ENCODE assay signal across 24 mouse cellular contexts in the genomic region with DNA sequence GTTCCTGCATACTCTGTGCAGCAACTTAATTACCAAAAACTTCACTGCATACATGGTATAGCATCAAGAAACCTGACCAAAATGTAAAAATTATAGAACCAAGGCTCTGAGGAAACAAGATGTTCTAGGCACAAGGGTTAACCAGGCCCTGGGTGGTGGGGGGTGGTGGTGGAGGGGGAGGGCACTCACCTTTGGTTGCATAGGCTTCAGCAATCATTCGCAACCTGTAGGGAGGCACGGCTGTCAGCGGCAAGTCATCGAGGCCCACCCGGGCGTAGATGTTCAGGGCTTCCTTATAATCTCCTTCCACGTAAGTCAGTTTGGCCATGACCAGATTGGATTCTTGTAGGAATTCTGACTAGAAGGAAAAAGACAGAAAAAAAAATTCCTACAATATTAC.
"Had no signal": no experiment of that assay in that cellular context is flagged by ENCODE, and none has a peak within 500 bp of the region (broad histone marks: within the 10 kb centered on the region; RNA-seq: fewer than 3 reads in every experiment).

No protein-coding gene starts in this region.

- ATAC-seq: intestine, embryonic 16.5 days; liver, embryonic 12.5 days; midbrain, embryonic 13.5 days; midbrain, embryonic 16.5 days had no signal

- H3K27ac ChIP-seq: limb, embryonic 10.5 days; limb, embryonic 13.5 days; liver, embryonic 12.5 days; liver, embryonic 15.5 days; lung, embryonic 15.5 days; midbrain, embryonic 10.5 days; midbrain, embryonic 13.5 days; neural tube, embryonic 13.5 days; stomach, postnatal 0 days had no signal

- H3K4me1 ChIP-seq: limb, embryonic 10.5 days; limb, embryonic 13.5 days; liver, embryonic 12.5 days; liver, embryonic 15.5 days; lung, embryonic 15.5 days; midbrain, embryonic 10.5 days; midbrain, embryonic 13.5 days; neural tube, embryonic 13.5 days had no signal

- H3K4me2 ChIP-seq: limb, embryonic 13.5 days; liver, embryonic 12.5 days; liver, embryonic 15.5 days; lung, embryonic 15.5 days; midbrain, embryonic 13.5 days; neural tube, embryonic 13.5 days had no signal

- DNase-seq: kidney, adult 2 months; kidney, postnatal 10 days; kidney, postnatal 4 days; layer of hippocampus, postnatal 36 days; liver; lung, adult 18-20 months; lung, postnatal 10 days; lung, postnatal 36 days; thymus, adult 2 months; thymus, postnatal 14 days; thymus, postnatal 4 days had no signal

- H3K4me3 ChIP-seq: limb, embryonic 10.5 days; limb, embryonic 13.5 days; liver, embryonic 12.5 days; liver, embryonic 15.5 days; lung, embryonic 15.5 days; megakaryocyte, embryonic 14.5 days; midbrain, embryonic 10.5 days; midbrain, embryonic 13.5 days; myocyte; neural tube, embryonic 13.5 days had no signal

- H3K9me3 ChIP-seq: limb, embryonic 10.5 days; limb, embryonic 13.5 days; liver, embryonic 12.5 days; liver, embryonic 15.5 days; lung, embryonic 15.5 days; midbrain, embryonic 10.5 days; midbrain, embryonic 13.5 days; neural tube, embryonic 13.5 days had no signal

- H3K9ac ChIP-seq: limb, embryonic 13.5 days; liver, embryonic 12.5 days; liver, embryonic 15.5 days; lung, embryonic 15.5 days; midbrain, embryonic 13.5 days; neural tube, embryonic 13.5 days had no signal

- H3K27me3 ChIP-seq: limb, embryonic 13.5 days; liver, embryonic 12.5 days; liver, embryonic 15.5 days; lung, embryonic 15.5 days; megakaryocyte, embryonic 14.5 days; midbrain, embryonic 13.5 days; neural tube, embryonic 13.5 days had no signal
